Mouse (Mus musculus) limb, embryonic 10.5 days (tissue): Measurements from ENCODE around the gene Gm13420. TPM values are rescaled to one million over a fixed set of nuclear protein-coding genes. Genes with fewer than 3 reads are reported as not detected.

Experiments used
- DNase-seq: peaks from one replicate; pipeline ENCODE4 v3.0.0-alpha.2; 2017; ENCODE audit warnings: low spot score
- H3K27ac ChIP-seq: fragments of 300-500 bp; sonication (generic); 2 replicates; pipeline ENCODE4 v1.5.1; 2016; ENCODE audit warnings: mild to moderate bottlenecking
- H3K27me3 ChIP-seq: fragments of 300-500 bp; sonication (generic); 2 replicates; pipeline ENCODE4 v1.6.1; 2016; ENCODE audit warnings: low read depth, mild to moderate bottlenecking; ENCODE audit not compliant: poor library complexity, severe bottlenecking
- H3K36me3 ChIP-seq: fragments of 300-500 bp; sonication (generic); 2 replicates; pipeline ENCODE4 v1.6.1; 2016; ENCODE audit warnings: mild to moderate bottlenecking, moderate library complexity
- H3K4me1 ChIP-seq: fragments of 300-500 bp; sonication (generic); 2 replicates; pipeline ENCODE4 v1.6.1; 2016
- H3K4me3 ChIP-seq: fragments of 300-500 bp; sonication (generic); 2 replicates; pipeline ENCODE4 v1.5.1; 2016; ENCODE audit warnings: mild to moderate bottlenecking, moderate library complexity
- H3K9me3 ChIP-seq: fragments of 300-500 bp; sonication (generic); replicated peaks from 2 replicates; pipeline ENCODE4 v1.6.1; 2016; ENCODE audit warnings: mild to moderate bottlenecking
- WGBS: fragments of 180-500 bp; shearing (Covaris S2); methylation state at CpG from one replicate; pipeline ENCODE4 v1.1.7; 2016; 5-methylcytosine and 5-hydroxymethylcytosine counted together
- polyA plus RNA-seq: library from polyadenylated mRNA; unstranded; fragments of >200 nt; fragmentation: Nextera tagmentation; extraction: Ambion mirVana; gene quantifications from 2 replicates; pipeline ENCODE4 v1.2.1, GENCODE M21; 2016

Gene Gm13420
- polyA plus RNA-seq, 1 experiment from 2014 or later = 0.26 TPM

- peaks cover 92% of the 10 kb centered on the region for H3K36me3 ChIP-seq
- H3K27ac ChIP-seq = no peak overlapping the region
- DNase-seq = no peak
- WGBS = 88% methylated on average over 4 of the region's 4 CpGs
- no peaks in the 10 kb centered on the region for H3K9me3 ChIP-seq
- no peaks in the 10 kb centered on the region for H3K27me3 ChIP-seq
- no peak overlapping the region for H3K4me3 ChIP-seq
- no peaks in the 10 kb centered on the region for H3K4me1 ChIP-seq
Measured at GRCm38 (mm10) chr2:29707731-29708130, 43.8 kb downstream of the Gm13420 start.

DNA sequence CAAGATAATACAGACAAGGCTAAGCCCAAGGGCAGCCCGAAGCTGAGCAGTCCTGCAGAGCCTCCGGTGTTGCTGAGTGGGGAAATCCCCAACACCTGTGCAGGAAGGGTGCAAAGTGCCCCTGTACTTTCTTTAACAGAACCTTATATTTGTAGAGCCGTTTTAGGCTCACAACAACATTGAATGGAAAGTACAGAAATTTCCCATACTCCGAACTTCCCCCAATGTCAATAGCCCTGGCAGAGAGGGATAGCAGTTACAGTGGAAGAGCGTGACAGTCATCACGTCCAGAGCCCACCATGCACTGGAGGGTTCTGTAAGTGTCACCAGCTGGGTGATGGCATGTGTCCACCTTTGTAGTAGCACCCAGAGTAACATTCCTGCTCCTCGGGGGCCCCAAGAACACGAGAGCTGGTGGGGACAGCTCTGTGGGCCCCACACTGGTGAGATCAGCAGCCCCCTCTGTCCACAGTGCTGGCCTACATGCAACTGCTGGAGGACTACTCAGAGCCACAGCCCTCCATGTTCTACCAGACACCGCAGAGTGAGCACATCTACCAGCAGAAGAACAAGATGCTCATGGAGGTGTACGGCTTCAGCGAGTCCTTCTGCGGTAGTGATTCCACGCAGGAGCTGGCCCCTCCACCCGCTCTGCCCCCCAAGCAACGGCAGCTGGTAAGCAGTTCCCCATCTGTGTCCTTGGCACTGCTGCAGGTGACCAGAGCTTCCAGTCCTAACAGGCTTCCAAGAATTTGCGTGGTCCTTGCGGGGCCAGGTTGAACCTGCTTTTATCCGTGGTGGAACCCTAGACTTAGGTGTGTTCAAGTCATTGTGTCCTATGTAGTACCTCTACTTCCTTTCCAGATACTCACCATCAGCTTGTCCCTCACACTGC is 44.5 kb downstream of the Gm13420 start:
- H3K36me3 ChIP-seq = peaks cover 92% of the 10 kb centered on the region
- WGBS = 94% methylated on average over 18 of the region's 18 CpGs
- H3K4me1 ChIP-seq = no peaks in the 10 kb centered on the region
- no peaks in the 10 kb centered on the region for H3K9me3 ChIP-seq
- DNase-seq = no peak
- H3K27me3 ChIP-seq = no peaks in the 10 kb centered on the region
- H3K4me3 ChIP-seq = no peak overlapping the region
- no peak overlapping the region for H3K27ac ChIP-seq

DNA sequence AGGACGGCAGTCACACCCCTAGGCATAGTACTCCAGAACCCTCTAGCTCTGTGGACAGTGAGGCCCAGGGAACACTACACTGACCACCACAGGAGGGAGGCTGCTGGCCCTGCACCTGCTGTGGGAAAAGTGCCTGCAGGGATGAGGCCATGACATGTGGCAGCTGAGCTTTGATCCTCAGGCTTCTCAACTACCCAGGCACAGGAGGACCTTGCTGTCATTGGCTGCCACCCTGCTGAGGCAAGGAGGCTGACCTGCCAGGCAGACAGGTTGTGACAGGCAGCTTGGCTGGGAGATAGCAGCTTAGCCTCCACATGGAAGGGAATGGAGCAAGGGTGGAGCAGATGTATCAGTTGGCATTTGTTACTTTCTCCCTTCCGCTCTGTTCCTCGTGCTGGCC is 46.0 kb downstream of the Gm13420 start:
- peaks cover 95% of the 10 kb centered on the region for H3K36me3 ChIP-seq
- H3K9me3 ChIP-seq = no peaks in the 10 kb centered on the region
- no peak overlapping the region; the same call in 1 of the 2 replicates for H3K27ac ChIP-seq
- 80% methylated on average over 3 of the region's 3 CpGs for WGBS
- no peak for DNase-seq
- no peak overlapping the region for H3K4me3 ChIP-seq
- no peaks in the 10 kb centered on the region for H3K4me1 ChIP-seq
- no peaks in the 10 kb centered on the region for H3K27me3 ChIP-seq

DNA sequence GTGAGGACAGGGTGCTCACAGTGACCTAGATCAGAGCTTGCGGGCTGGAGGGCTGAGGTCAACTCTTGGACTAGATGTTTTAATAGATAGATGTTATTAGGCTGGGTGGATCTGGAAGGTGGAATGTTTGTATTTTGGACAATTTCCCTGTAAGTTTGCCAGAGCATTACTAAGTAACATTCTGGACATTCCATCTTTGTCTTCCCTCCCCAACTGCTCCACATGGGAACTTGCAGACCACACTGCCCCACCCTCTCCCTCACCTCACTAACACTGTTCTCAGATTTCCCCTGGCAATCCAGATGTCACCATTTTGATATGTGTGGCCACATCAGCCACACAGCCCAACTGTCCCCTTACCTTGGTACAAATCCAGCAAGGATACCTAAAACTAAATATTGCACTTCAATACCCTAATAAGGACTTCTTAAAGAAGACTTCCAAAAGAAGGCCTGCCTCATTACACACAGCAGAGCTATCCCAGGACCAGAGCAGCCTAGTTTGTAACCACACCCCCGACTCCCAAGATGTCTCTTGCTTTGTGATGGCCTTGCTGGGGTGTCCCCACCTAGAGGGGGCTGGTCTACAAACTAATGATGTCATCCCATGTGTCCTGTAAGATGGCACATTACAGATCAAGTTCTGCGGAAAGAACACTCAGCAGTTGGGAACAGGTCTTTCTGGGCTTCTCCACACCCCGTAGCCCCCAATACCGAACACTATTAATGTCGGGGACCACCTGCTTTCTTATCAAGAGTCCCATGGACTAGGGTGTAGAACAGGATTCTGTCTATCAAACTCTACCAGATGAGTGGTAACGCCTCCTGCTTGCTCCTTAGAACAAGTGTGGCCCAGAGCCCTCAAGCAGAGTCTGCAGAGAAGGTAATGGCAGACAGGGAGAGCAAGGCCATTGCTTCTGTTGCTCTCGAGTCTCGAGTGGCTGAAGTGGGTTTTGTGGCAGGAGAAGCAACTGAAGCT is 48.1 kb downstream of the Gm13420 start:
- peaks cover 100% of the 10 kb centered on the region for H3K36me3 ChIP-seq
- no peaks in the 10 kb centered on the region for H3K9me3 ChIP-seq
- no peak overlapping the region for H3K27ac ChIP-seq
- WGBS = 90% methylated on average over 9 of the region's 9 CpGs
- no peaks in the 10 kb centered on the region for H3K27me3 ChIP-seq
- DNase-seq = no peak
- H3K4me1 ChIP-seq = no peaks in the 10 kb centered on the region
- no peak overlapping the region for H3K4me3 ChIP-seq

DNA sequence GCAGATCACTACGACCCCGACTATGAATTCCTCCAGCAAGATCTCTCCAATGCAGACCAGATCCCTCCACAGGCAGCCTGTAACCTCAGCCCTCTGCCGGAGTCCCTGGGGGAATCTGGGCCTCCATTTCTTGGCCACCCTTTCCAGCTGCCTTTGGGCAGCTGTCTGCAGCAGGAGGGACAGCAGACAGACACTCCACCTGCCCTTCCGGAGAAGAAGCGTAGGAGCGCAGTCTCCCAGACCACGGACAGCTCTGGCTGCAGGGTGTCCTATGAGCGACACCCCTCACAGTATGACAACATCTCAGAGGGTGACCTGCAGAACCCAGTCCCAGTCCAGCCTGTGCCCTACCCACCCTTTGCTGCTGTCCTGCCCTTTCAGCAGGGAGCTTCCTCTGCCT is 49.3 kb downstream of the Gm13420 start:
- H3K36me3 ChIP-seq = peaks cover 98% of the 10 kb centered on the region
- WGBS = 95% methylated on average over 8 of the region's 8 CpGs

DNA sequence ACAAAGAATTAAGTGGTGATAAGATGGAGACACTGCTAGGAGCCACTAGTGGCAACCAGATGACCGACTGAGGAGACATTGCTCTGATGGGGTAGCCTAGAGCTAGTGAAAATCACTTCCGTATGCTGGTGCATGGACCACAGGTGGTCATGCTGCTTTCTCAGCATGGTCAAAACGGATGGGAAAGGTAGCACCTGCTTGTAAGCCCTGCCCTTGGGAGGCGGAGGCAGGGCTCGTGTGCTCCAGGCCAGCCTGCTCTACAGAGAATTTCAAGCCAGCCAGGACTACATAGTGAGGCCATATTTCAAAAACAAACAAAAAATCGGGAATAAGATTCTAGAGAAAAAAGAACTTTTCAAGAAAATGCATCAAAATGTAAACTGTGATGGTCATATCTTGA is 50.1 kb downstream of the Gm13420 start:
- DNase-seq = no peak
- Histone ChIP-seq H3K36me3 (peaks cover 96% of the 10 kb centered on the region), H3K4me1 (no peaks in the 10 kb centered on the region), H3K27ac (no peak overlapping the region), H3K27me3 (no peaks in the 10 kb centered on the region), H3K4me3 (no peak overlapping the region), H3K9me3 (no peaks in the 10 kb centered on the region)
- WGBS = 86% methylated on average over 6 of the region's 6 CpGs

More for the DNA sequence above, 49.3 kb downstream of the Gm13420 start:
- H3K27ac ChIP-seq = no peak overlapping the region
- no peak overlapping the region for H3K4me3 ChIP-seq
- no peaks in the 10 kb centered on the region for H3K4me1 ChIP-seq
- DNase-seq = no peak
- no peaks in the 10 kb centered on the region for H3K27me3 ChIP-seq
- H3K9me3 ChIP-seq = no peaks in the 10 kb centered on the region

DNA sequence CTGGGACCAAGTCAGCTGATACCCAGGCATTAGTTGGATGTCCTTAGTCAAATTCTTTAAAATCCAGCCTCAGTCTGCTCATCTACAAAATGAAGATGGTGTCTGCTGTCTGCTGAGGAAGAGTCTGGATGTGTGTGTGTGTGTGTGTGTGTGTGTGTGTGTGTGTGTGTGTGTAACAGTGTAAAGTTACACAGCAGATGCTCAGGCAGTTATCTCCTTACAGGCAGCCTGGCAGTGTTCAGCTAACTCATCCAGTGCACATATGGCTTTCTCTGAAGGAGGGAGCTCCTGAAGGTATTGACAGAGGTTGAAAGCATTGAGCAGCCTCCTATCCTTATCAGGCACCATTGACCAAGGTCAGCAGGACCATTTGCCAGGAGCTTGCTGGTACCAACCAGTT is 50.6 kb downstream of the Gm13420 start:
- Histone ChIP-seq H3K27ac (no peak overlapping the region), H3K4me3 (no peak overlapping the region), H3K4me1 (no peaks in the 10 kb centered on the region), H3K36me3 (peaks cover 96% of the 10 kb centered on the region), H3K9me3 (no peaks in the 10 kb centered on the region), H3K27me3 (no peaks in the 10 kb centered on the region)
- DNase-seq = no peak

- DNase-seq = no peak
Measured at GRCm38 (mm10) chr2:29698421-29699290, 52.8 kb downstream of the Gm13420 start.

GRCm38 (mm10) chr2:29696207-29696800 is 55.2 kb downstream of the Gm13420 start:
- no peak for DNase-seq
- WGBS = 86% methylated on average over 7 of the region's 7 CpGs
- Histone ChIP-seq H3K9me3 (no peaks in the 10 kb centered on the region), H3K36me3 (peaks cover 90% of the 10 kb centered on the region), H3K27ac (no peak overlapping the region), H3K27me3 (no peaks in the 10 kb centered on the region), H3K4me3 (no peak overlapping the region), H3K4me1 (no peaks in the 10 kb centered on the region)

More at GRCm38 (mm10) chr2:29698421-29699290, 52.8 kb downstream of the Gm13420 start:
- Histone ChIP-seq H3K36me3 (peaks cover 90% of the 10 kb centered on the region), H3K9me3 (no peaks in the 10 kb centered on the region), H3K4me1 (no peaks in the 10 kb centered on the region), H3K4me3 (no peak overlapping the region), H3K27ac (no peak overlapping the region), H3K27me3 (no peaks in the 10 kb centered on the region)
- 95% methylated on average over 6 of the region's 6 CpGs for WGBS

Other genes with a start within 250 kb of the Gm13420 start
- 17.2 and 18.1 TPM in 2 replicates for gene Rapgef1, start 132.0 kb downstream of the Gm13420 start, polyA plus RNA-seq
- 0.68 TPM in 1 of 2 replicates, not detected in the other for gene Gm13547, start 7.6 kb upstream of the Gm13420 start, polyA plus RNA-seq
- gene Coq4, start 35.8 kb upstream of the Gm13420 start, polyA plus RNA-seq = 45.5 and 52.8 TPM in 2 replicates
- 65.7 and 73.8 TPM in 2 replicates for gene Trub2, start 36.8 kb upstream of the Gm13420 start, polyA plus RNA-seq
- gene Slc27a4, start 50.9 kb upstream of the Gm13420 start, polyA plus RNA-seq = 8.5 and 9.8 TPM in 2 replicates
- gene Urm1, start 68.4 kb upstream of the Gm13420 start, polyA plus RNA-seq = 20.4 and 25.1 TPM in 2 replicates
- 8.9 and 11.4 TPM in 2 replicates for gene Cercam, start 117.5 kb upstream of the Gm13420 start, polyA plus RNA-seq
- 101 and 105 TPM in 2 replicates for gene Odf2, start 137.5 kb upstream of the Gm13420 start, polyA plus RNA-seq
- 75.8 and 86.9 TPM in 2 replicates for gene Gle1, start 183.7 kb upstream of the Gm13420 start, polyA plus RNA-seq
- 70.6 and 80.4 TPM in 2 replicates for gene Sptan1, start 213.9 kb upstream of the Gm13420 start, polyA plus RNA-seq